Mouse (Mus musculus): Measurements from ENCODE around the gene Vmn1r31. TPM values are rescaled to one million over a fixed set of nuclear protein-coding genes. Genes with fewer than 3 reads are reported as not detected.

Gene Vmn1r31
- not detected for total RNA-seq (2021)
- long read RNA-seq, experiment 1 = 0 reads
- long read RNA-seq, experiment 2 = 0 reads

- no peak for DNase-seq (ENCODE audit: low spot score)
These were observed at the start of gene Vmn1r31 for GRCm38 (mm10) chr6:58475230-58475629. Gene Vmn1r31 (minus strand): TSS chr6:58475330.

- DNase-seq (ENCODE audit: low spot score) = no peak
These were observed 31.8 kb downstream of the Vmn1r31 start, which contains the start of gene Vmn1r30 for GRCm38 (mm10) chr6:58443285-58443684. Gene Vmn1r30 (minus strand): TSS chr6:58443385.

Other genes starting within 250 kb of the Vmn1r31 start
- not detected for gene Vmn1r28, start 213.3 kb downstream of the Vmn1r31 start, total RNA-seq (2021)
- gene Vmn1r29, start 173.8 kb downstream of the Vmn1r31 start, total RNA-seq (2021) = not detected
- not detected for gene Vmn1r30, start 31.9 kb downstream of the Vmn1r31 start, total RNA-seq (2021)
- gene Abcg2, start 109.2 kb upstream of the Vmn1r31 start, total RNA-seq (2021) = 10 to 100 TPM; 17.2 to 18.7 TPM

Measured in gastrocnemius, adult 18-20 months (tissue).